21 mouse cellular contexts compared by ENCODE assay signal in genomic region chr13:63284748-63285147, GRCm38 (mm10).
A peak's percentile ranks its signal among the peaks of the same experiment; 100 is the strongest.
DNase-seq lines count a peak whose midpoint lies in the region; ATAC-seq and TF ChIP-seq lines count a peak whose summit lies in the region.
"Had no signal": no experiment of that assay in that cellular context is flagged by ENCODE, and none has a peak within 500 bp of the region (broad histone marks: within the 10 kb centered on the region; RNA-seq: fewer than 3 reads in every experiment).

No protein-coding gene starts in this region.

- no peak for ATAC-seq in limb, embryonic 14.5 days (ENCODE audit: low FRiP score, low read depth)
- ATAC-seq in limb, embryonic 15.5 days (ENCODE audit: insufficient number of reproducible peaks, low FRiP score, low TSS enrichment, low read depth), result no peak
- ATAC-seq in hindbrain, embryonic 11.5 days (ENCODE audit: low FRiP score), result no peak
- ATAC-seq: forebrain, embryonic 14.5 days; hindbrain, postnatal 0 days; intestine, postnatal 0 days had no signal

- no peak for TF ChIP-seq CTCF in embryonic fibroblast, embryonic 13.5 days (IDR thresholded peaks at IDR 0.05; ENCODE audit: borderline replicate concordance, insufficient read depth, low read length)

- H3K36me3 ChIP-seq in limb, embryonic 14.5 days (ENCODE audit: control insufficient read depth, insufficient read depth, low read length), result peaks cover 78% of the 10 kb centered on the region
- H3K36me3 ChIP-seq in limb, embryonic 10.5 days, result peaks cover 68% of the 10 kb centered on the region
- H3K36me3 ChIP-seq in limb, embryonic 15.5 days, result peaks cover 67% of the 10 kb centered on the region
- no peaks in the 10 kb centered on the region for H3K36me3 ChIP-seq in hindbrain, embryonic 11.5 days (ENCODE audit: control insufficient read depth, insufficient read depth, low read length)

- no peaks in the 10 kb centered on the region for H3K9me3 ChIP-seq in limb, embryonic 14.5 days (ENCODE audit: control insufficient read depth, low read length)
- H3K9me3 ChIP-seq in limb, embryonic 10.5 days (replicated peaks), result no peaks in the 10 kb centered on the region
- no peaks in the 10 kb centered on the region for H3K9me3 ChIP-seq in limb, embryonic 15.5 days
- no peaks in the 10 kb centered on the region for H3K9me3 ChIP-seq in hindbrain, embryonic 11.5 days (ENCODE audit: control insufficient read depth, low read length)
- H3K9me3 ChIP-seq: embryonic facial prominence, embryonic 12.5 days; hindbrain, embryonic 10.5 days had no signal

- H3K4me2 ChIP-seq in limb, embryonic 14.5 days (replicated peaks; ENCODE audit: low read depth, low read length, severe bottlenecking), result no peak overlapping the region
- H3K4me2 ChIP-seq in limb, embryonic 15.5 days, result no peak overlapping the region
- H3K4me2 ChIP-seq in hindbrain, embryonic 11.5 days (replicated peaks; ENCODE audit: low read depth, low read length), result no peak overlapping the region
- H3K4me2 ChIP-seq: embryonic facial prominence, embryonic 12.5 days; heart, embryonic 11.5 days; hindbrain, embryonic 14.5 days had no signal

- H3K9ac ChIP-seq in limb, embryonic 14.5 days (ENCODE audit: low read depth, low read length, severe bottlenecking), result no peak overlapping the region
- H3K9ac ChIP-seq in limb, embryonic 15.5 days, result no peak overlapping the region
- H3K9ac ChIP-seq in hindbrain, embryonic 11.5 days (ENCODE audit: low read depth, low read length), result no peak overlapping the region
- H3K9ac ChIP-seq: embryonic facial prominence, embryonic 12.5 days; hindbrain, embryonic 14.5 days had no signal

- 92% methylated on average over 3 of the region's 3 CpGs for WGBS in limb, embryonic 14.5 days
- WGBS in limb, embryonic 10.5 days, result 95% methylated on average over 3 of the region's 3 CpGs
- WGBS in limb, embryonic 15.5 days, result 81% methylated on average over 3 of the region's 3 CpGs
- 92% methylated on average over 3 of the region's 3 CpGs for WGBS in hindbrain, embryonic 11.5 days

- DNase-seq in limb, embryonic 14.5 days (ENCODE audit: low spot score), result no peak
- DNase-seq in limb, embryonic 10.5 days (ENCODE audit: low spot score), result no peak
- peak; percentile 21 for DNase-seq in T-cell, adult 2 months (ENCODE audit: low spot score)
- no peak for DNase-seq in layer of hippocampus, postnatal 25 days (ENCODE audit: extremely low spot score in 1 of 2, low spot score in 1 of 2)
- DNase-seq in hindbrain, embryonic 11.5 days (ENCODE audit: low spot score), result no peak
- no peak for DNase-seq in cerebellum, adult 8-10 months
- DNase-seq: adrenal gland, postnatal 10 days; cerebellum, adult 18-20 months; cerebellum, adult 9-11 months; cerebellum, postnatal 25 days; gastrocnemius, postnatal 14 days; heart, adult 11 months had no signal

- no peaks in the 10 kb centered on the region for H3K27me3 ChIP-seq in limb, embryonic 14.5 days (ENCODE audit: control insufficient read depth, insufficient read depth, low read length)
- H3K27me3 ChIP-seq in limb, embryonic 10.5 days (ENCODE audit: low read depth, poor library complexity, severe bottlenecking), result no peaks in the 10 kb centered on the region
- no peaks in the 10 kb centered on the region for H3K27me3 ChIP-seq in limb, embryonic 15.5 days
- H3K27me3 ChIP-seq in hindbrain, embryonic 11.5 days (ENCODE audit: control insufficient read depth, insufficient read depth, low read length), result no peaks in the 10 kb centered on the region
- H3K27me3 ChIP-seq: embryonic facial prominence, embryonic 12.5 days had no signal

- H3K27ac ChIP-seq in limb, embryonic 14.5 days (replicated peaks; ENCODE audit: low read depth, low read length), result peak overlapping the region; percentile 19; the same call in 1 of the 2 replicates
- no peak overlapping the region for H3K27ac ChIP-seq in limb, embryonic 10.5 days
- H3K27ac ChIP-seq in embryonic fibroblast, embryonic 13.5 days (ENCODE audit: insufficient read depth, low read length), result 0 out of 2 replicates have a peak overlapping the region, but pooled peaks have one; percentile 15
- peak overlapping the region; percentile 23; the same call in 1 of the 2 replicates for H3K27ac ChIP-seq in limb, embryonic 15.5 days
- no peak overlapping the region for H3K27ac ChIP-seq in hindbrain, embryonic 11.5 days (ENCODE audit: low read depth, low read length)
- H3K27ac ChIP-seq: hindbrain, embryonic 10.5 days; hindbrain, embryonic 14.5 days; hindbrain, postnatal 0 days had no signal

- TF ChIP-seq POLR2A in limb, embryonic 14.5 days (IDR thresholded peaks at IDR 0.05; ENCODE audit: borderline replicate concordance, extremely low read depth, insufficient read depth, insufficient read length), result no peak
- TF ChIP-seq POLR2A in embryonic fibroblast, embryonic 13.5 days (IDR thresholded peaks at IDR 0.05; ENCODE audit: low read depth, low read length), result no peak

- H3K4me3 ChIP-seq in limb, embryonic 14.5 days (replicated peaks; ENCODE audit: low read length), result no peak overlapping the region
- H3K4me3 ChIP-seq in limb, embryonic 10.5 days, result no peak overlapping the region
- H3K4me3 ChIP-seq in embryonic fibroblast, embryonic 13.5 days (ENCODE audit: insufficient read depth, low read length), result no peak overlapping the region
- H3K4me3 ChIP-seq in limb, embryonic 15.5 days, result no peak overlapping the region
- H3K4me3 ChIP-seq in hindbrain, embryonic 11.5 days (ENCODE audit: low read depth, low read length), result no peak overlapping the region
- H3K4me3 ChIP-seq: embryonic facial prominence, embryonic 12.5 days; hindbrain, embryonic 10.5 days had no signal

- peaks cover 59% of the 10 kb centered on the region for H3K4me1 ChIP-seq in limb, embryonic 14.5 days (ENCODE audit: control insufficient read depth, insufficient read depth, low read length)
- peaks cover 65% of the 10 kb centered on the region for H3K4me1 ChIP-seq in limb, embryonic 10.5 days
- H3K4me1 ChIP-seq in embryonic fibroblast, embryonic 13.5 days (ENCODE audit: control insufficient read depth, insufficient read depth, low read length), result peaks cover 12% of the 10 kb centered on the region; the same call in 1 of the 2 replicates
- H3K4me1 ChIP-seq in limb, embryonic 15.5 days, result peaks cover 82% of the 10 kb centered on the region
- H3K4me1 ChIP-seq in hindbrain, embryonic 11.5 days (replicated peaks; ENCODE audit: control insufficient read depth, insufficient read depth, low read length), result no peaks in the 10 kb centered on the region

Comparison
In these comparisons a context has a peak if more than half of its experiments do, and no peak if none do; other contexts are left out.
1. H3K27ac ChIP-seq: peak in limb, embryonic 14.5 days (single experiment), embryonic fibroblast, embryonic 13.5 days (single experiment) and limb, embryonic 15.5 days (single experiment); none in limb, embryonic 10.5 days (single experiment) and hindbrain, embryonic 11.5 days (single experiment).